Mouse (Mus musculus) heart, adult 2 months (tissue): Measurements from ENCODE around the gene Cdk9.

Source experiments
- CTCF ChIP-seq: fragments of 200-600 bp; IDR thresholded peaks from 2 replicates; pipeline ENCODE4 v1.8.1; 2022; ENCODE audit warnings: antibody characterized with exemption, mild to moderate bottlenecking, moderate library complexity
- POLR2A ChIP-seq: fragments of 200-500 bp; IDR thresholded peaks from 2 replicates; pipeline ENCODE4 v1.6.1; 2011; ENCODE audit warnings: mild to moderate bottlenecking, low read depth, low read length, control low read depth; ENCODE audit not compliant: insufficient read depth

DNA sequence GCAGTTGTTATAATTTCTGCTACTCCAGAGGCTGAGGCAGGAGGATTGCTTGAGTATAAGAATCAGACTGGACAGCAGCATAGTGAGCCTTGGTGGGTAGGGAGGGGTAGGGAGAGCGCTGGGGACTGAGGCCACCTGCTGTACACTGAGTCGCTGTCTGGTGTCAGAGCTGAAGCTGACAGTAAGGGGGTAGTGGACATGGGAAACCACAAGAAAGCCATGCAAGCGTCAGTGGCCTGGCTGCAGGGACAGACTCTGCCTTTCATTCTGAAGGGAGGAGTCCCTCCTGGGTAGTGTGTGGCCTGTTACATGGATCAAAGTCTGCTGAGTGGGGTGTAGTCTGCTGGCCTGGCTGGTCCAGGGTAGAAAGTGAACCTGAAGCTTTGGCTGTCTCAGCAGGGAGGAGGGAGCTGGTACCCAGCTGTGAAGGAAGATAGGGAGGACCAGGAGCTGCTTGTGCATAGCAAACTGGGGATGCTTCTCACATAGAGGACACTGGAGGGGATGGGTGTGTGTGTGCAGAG lies 23.5 kb upstream of the Cdk9 start:
- TF ChIP-seq CTCF (no peak), POLR2A (no peak)
